Mouse (Mus musculus) ES-E14 (cell line): Measurements from ENCODE around the gene Tgfbr2. TPM values are rescaled to one million over a fixed set of nuclear protein-coding genes. Genes with fewer than 3 reads are reported as not detected.
A peak's percentile ranks its signal among the peaks of the same experiment; 100 is the strongest.

ENCODE experiments used
- DNase-seq: peaks from one replicate; pipeline ENCODE4 v3.0.0-alpha.2; 2013; ENCODE audit warnings: low read depth, low spot score
- H3K27ac ChIP-seq: 2 replicates; pipeline ENCODE4 v1.5.1; 2012; ENCODE audit warnings: low read depth, mild to moderate bottlenecking, low read length, moderate library complexity, mixed read lengths; ENCODE audit not compliant: poor library complexity, insufficient read depth, severe bottlenecking
- H3K36me3 ChIP-seq: 2 replicates; pipeline ENCODE4 v1.6.1; 2012; ENCODE audit warnings: mild to moderate bottlenecking, low read length, moderate library complexity, mixed read lengths; ENCODE audit not compliant: control insufficient read depth, poor library complexity, insufficient read depth, severe bottlenecking
- H3K4me1 ChIP-seq, 2 experiments: fragments of 150-350 bp in 1 of 2; sonication (generic) in 1 of 2; 2 replicates each; pipeline ENCODE4 v1.6.1; 2012; ENCODE audit warnings: low read length in 2 of 2, mild to moderate bottlenecking in 1 of 2, mixed read lengths in 1 of 2; ENCODE audit not compliant: control insufficient read depth in 2 of 2, insufficient read depth in 2 of 2, poor library complexity in 1 of 2
- H3K4me3 ChIP-seq, 2 experiments: fragments of 150-350 bp in 1 of 2; sonication (generic) in 1 of 2; 2 replicates each; pipeline ENCODE4 v1.5.1; 2012; ENCODE audit warnings: low read length in 2 of 2, low read depth in 1 of 2, mild to moderate bottlenecking in 1 of 2, mixed read lengths in 1 of 2; ENCODE audit not compliant: insufficient read depth in 1 of 2, poor library complexity in 1 of 2, severe bottlenecking in 1 of 2
- H3K9ac ChIP-seq: 2 replicates; pipeline ENCODE4 v1.6.1; 2012; ENCODE audit warnings: low read depth, mild to moderate bottlenecking, low read length, mixed read lengths; ENCODE audit not compliant: poor library complexity, insufficient read depth, severe bottlenecking
- H3K9me3 ChIP-seq: fragments of 150-350 bp; sonication (generic); 2 replicates; pipeline ENCODE4 v1.6.1; 2012; ENCODE audit warnings: low read depth, mild to moderate bottlenecking, low read length; ENCODE audit not compliant: control insufficient read depth, insufficient read depth
- CHD2 ChIP-seq: IDR thresholded peaks from 2 replicates; pipeline ENCODE4 v1.6.1; 2014; ENCODE audit warnings: mild to moderate bottlenecking, low read depth, low read length, inconsistent platforms
- HCFC1 ChIP-seq: IDR thresholded peaks from 2 replicates; pipeline ENCODE4 v1.6.1; 2012; ENCODE audit warnings: low read length, inconsistent platforms, borderline replicate concordance; ENCODE audit not compliant: insufficient read depth
- MAFK ChIP-seq: IDR thresholded peaks from 2 replicates; pipeline ENCODE4 v1.6.1; 2014; ENCODE audit warnings: mild to moderate bottlenecking, low read depth, low read length, inconsistent platforms; ENCODE audit not compliant: insufficient read depth
- ZC3H11A ChIP-seq: IDR thresholded peaks from 2 replicates; pipeline ENCODE4 v1.6.1; 2012; ENCODE audit warnings: low read depth, mild to moderate bottlenecking, inconsistent platforms, low read length, borderline replicate concordance
- ZNF384 ChIP-seq: IDR thresholded peaks from 2 replicates; pipeline ENCODE4 v1.6.1; 2012; ENCODE audit warnings: low read depth, low read length, inconsistent platforms
- in situ Hi-C, 2 experiments: fragments of 600-800 bp; cut with MboI; formaldehyde crosslinking; loops; one replicate each; pipeline ENCODE4 v1.15.1; 2025; ENCODE audit warnings: low sequenced_read_pairs in 2 of 2, inconsistent platforms in 1 of 2; ENCODE audit not compliant: unreplicated experiment in 2 of 2
- total RNA-seq: library from RNA; depleted of rRNA; stranded (reverse); fragments of 300-350 nt; gene quantifications from 2 replicates; pipeline ENCODE4 v1.2.3, GENCODE M21; 2012; rRNA removed

Gene Tgfbr2
- 2.6 and 5.1 TPM in 2 replicates for total RNA-seq

- H3K4me1 ChIP-seq: peaks cover 0 to 3% of the 10 kb centered on the region in 2 experiments; a peak in 1 of 4 replicates
- H3K36me3 ChIP-seq: no peaks in the 10 kb centered on the region
- H3K4me3 ChIP-seq: peak within 1 kb of the TSS; percentile 69 to 70
- H3K9ac ChIP-seq: peak within 1 kb of the TSS; percentile 76
- TF ChIP-seq HCFC1: no peak
- no peaks in the 10 kb centered on the region for H3K9me3 ChIP-seq
- DNase-seq: peak; percentile 39
- H3K27ac ChIP-seq: no peak within 1 kb of the TSS
- in situ Hi-C loops: no loop called here
Measured at GRCm38 (mm10) chr9:116174481-116175461, at the start of gene Tgfbr2. Tgfbr2 (minus strand) TSS chr9:116175360.

DNA sequence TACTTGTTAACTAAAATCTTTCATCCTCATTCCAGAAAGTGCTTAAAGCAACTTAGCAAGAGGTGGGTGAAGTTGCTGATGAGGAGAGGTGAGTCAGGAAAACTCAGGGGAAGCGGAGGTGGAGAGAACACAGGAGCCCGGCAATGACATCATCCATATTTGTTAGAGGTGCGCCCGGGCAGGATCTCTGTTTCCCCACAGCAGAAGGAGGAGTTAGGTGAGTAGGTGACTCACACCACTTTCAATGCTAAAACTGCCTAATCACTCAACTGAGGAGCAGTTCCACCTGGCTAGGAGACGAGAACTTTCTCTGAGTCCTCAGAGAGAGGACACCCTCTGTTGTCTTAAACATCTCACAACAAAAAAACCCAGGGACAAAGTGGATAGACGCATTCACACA lies 48.2 kb upstream of the Tgfbr2 start:
- H3K9ac ChIP-seq: no peak overlapping the region
- H3K9me3 ChIP-seq: no peaks in the 10 kb centered on the region
- peaks cover 0 to 4% of the 10 kb centered on the region in 2 experiments; a peak in 1 of 4 replicates for H3K4me1 ChIP-seq
- H3K27ac ChIP-seq: no peak overlapping the region
- TF ChIP-seq CHD2 (no peak), ZC3H11A (no peak), HCFC1 (no peak), ZNF384 (no peak), MAFK (no peak)
- no peaks in the 10 kb centered on the region for H3K36me3 ChIP-seq
- H3K4me3 ChIP-seq: no peak overlapping the region
- in situ Hi-C loops: no loop called here
- DNase-seq: no peak

DNA sequence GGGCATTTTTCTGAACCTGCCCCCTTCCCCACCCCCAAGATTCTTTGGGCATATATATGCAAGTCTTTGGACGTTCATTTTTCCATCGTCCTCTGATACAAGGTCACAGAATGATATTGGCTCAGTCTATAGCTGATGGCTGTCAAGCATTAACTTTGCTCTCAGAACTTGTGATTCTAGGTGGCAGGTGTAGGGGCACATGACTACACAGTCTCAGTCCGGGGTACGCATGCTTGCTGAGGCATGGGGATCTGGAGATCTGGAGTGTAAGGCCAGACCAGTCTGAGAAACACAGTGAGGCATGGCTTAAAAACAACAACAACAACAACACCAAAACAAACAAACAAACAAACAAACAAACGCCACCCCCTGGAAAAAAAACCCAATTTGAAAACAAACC lies 47.5 kb upstream of the Tgfbr2 start:
- TF ChIP-seq ZNF384: no peak
- TF ChIP-seq MAFK: no peak
- no peak for TF ChIP-seq CHD2
- TF ChIP-seq HCFC1: no peak
- TF ChIP-seq ZC3H11A: no peak
- in situ Hi-C loops: no loop called here

GRCm38 (mm10) chr9:116222000-116222399 lies 46.8 kb upstream of the Tgfbr2 start:
- Histone ChIP-seq H3K9ac (no peak overlapping the region), H3K4me1 (peaks cover 0 to 4% of the 10 kb centered on the region in 2 experiments; a peak in 1 of 4 replicates), H3K4me3 (no peak overlapping the region), H3K36me3 (no peaks in the 10 kb centered on the region), H3K9me3 (no peaks in the 10 kb centered on the region), H3K27ac (no peak overlapping the region)
- in situ Hi-C loops: no loop called here
- TF ChIP-seq CHD2 (no peak), HCFC1 (no peak), MAFK (no peak), ZC3H11A (no peak), ZNF384 (no peak)
- DNase-seq: no peak

More for the DNA sequence above, 47.5 kb upstream of the Tgfbr2 start:
- peaks cover 0 to 4% of the 10 kb centered on the region in 2 experiments; a peak in 1 of 4 replicates for H3K4me1 ChIP-seq
- no peaks in the 10 kb centered on the region for H3K36me3 ChIP-seq
- no peak overlapping the region for H3K9ac ChIP-seq
- H3K4me3 ChIP-seq: no peak overlapping the region
- H3K9me3 ChIP-seq: no peaks in the 10 kb centered on the region
- no peak overlapping the region for H3K27ac ChIP-seq
- DNase-seq: no peak

GRCm38 (mm10) chr9:116221565-116221964 lies 46.4 kb upstream of the Tgfbr2 start:
- no peaks in the 10 kb centered on the region for H3K36me3 ChIP-seq
- H3K9ac ChIP-seq: no peak overlapping the region
- no peak overlapping the region for H3K4me3 ChIP-seq
- H3K27ac ChIP-seq: no peak overlapping the region
- in situ Hi-C loops: no loop called here
- TF ChIP-seq HCFC1 (no peak), MAFK (no peak), CHD2 (no peak), ZC3H11A (no peak), ZNF384 (no peak)
- peaks cover 0 to 4% of the 10 kb centered on the region in 2 experiments; a peak in 1 of 4 replicates for H3K4me1 ChIP-seq
- no peak for DNase-seq
- H3K9me3 ChIP-seq: no peaks in the 10 kb centered on the region
